Mouse (Mus musculus) kidney, postnatal 0 days (tissue): ENCODE results near the gene Sh2d1b2. TPM values are rescaled to one million over a fixed set of nuclear protein-coding genes. Genes with fewer than 3 reads are reported as not detected.
"Not testable (repeated sequence)": the region's sequence is repeated elsewhere in the genome, so short reads cannot be mapped to it uniquely, and the experiment has no call there.

Experiments used
- ATAC-seq: fragments of 200-750 bp; cut with Nextera tagmentation; replicated peaks from 2 replicates; pipeline ENCODE4 v1.8.0; 2017; ENCODE audit warnings: low read depth, moderate number of reproducible peaks, moderate TSS enrichment, moderate library complexity; ENCODE audit not compliant: low FRiP score
- DNase-seq: peaks from one replicate; pipeline ENCODE4 v3.0.0-alpha.2; 2016; ENCODE audit warnings: low spot score
- H3K27ac ChIP-seq: fragments of 300-500 bp; sonication (generic); 2 replicates; pipeline ENCODE4 v1.5.1; 2014; ENCODE audit warnings: mild to moderate bottlenecking
- H3K27me3 ChIP-seq: fragments of 300-500 bp; sonication (generic); 2 replicates; pipeline ENCODE4 v1.6.1; 2014; ENCODE audit warnings: low read length, mixed read lengths; ENCODE audit not compliant: insufficient read depth
- H3K36me3 ChIP-seq: fragments of 300-500 bp; sonication (generic); 2 replicates; pipeline ENCODE4 v1.6.1; 2014; ENCODE audit warnings: low read length, mixed read lengths; ENCODE audit not compliant: insufficient read depth
- H3K4me1 ChIP-seq: fragments of 300-500 bp; sonication (generic); replicated peaks from 2 replicates; pipeline ENCODE4 v1.6.1; 2014; ENCODE audit warnings: antibody characterized with exemption, low read length, mixed read lengths; ENCODE audit not compliant: insufficient read depth
- H3K4me2 ChIP-seq: fragments of 300-500 bp; sonication (generic); 2 replicates; pipeline ENCODE4 v1.6.1; 2014; ENCODE audit warnings: mild to moderate bottlenecking, low read length, moderate library complexity, mixed read lengths
- H3K4me3 ChIP-seq: fragments of 300-500 bp; sonication (generic); replicated peaks from 2 replicates; pipeline ENCODE4 v1.5.1; 2014; ENCODE audit warnings: low read depth, low read length
- H3K9ac ChIP-seq: fragments of 300-500 bp; sonication (generic); 2 replicates; pipeline ENCODE4 v1.6.1; 2014; ENCODE audit warnings: low read depth, low read length
- H3K9me3 ChIP-seq: fragments of 300-500 bp; sonication (generic); replicated peaks from 2 replicates; pipeline ENCODE4 v1.6.1; 2016; ENCODE audit warnings: low read length, inconsistent platforms, mixed read lengths
- CTCF ChIP-seq: IDR thresholded peaks from 2 replicates; pipeline ENCODE4 v1.5.1; 2016; ENCODE audit warnings: antibody characterized with exemption, low read depth, mild to moderate bottlenecking, moderate library complexity
- WGBS: fragments of 180-500 bp; shearing (Covaris S2); extraction: QIAGEN DNeasy Blood & Tissue Kit; methylation state at CpG from one replicate; pipeline ENCODE4 v1.1.7; 2014; 5-methylcytosine and 5-hydroxymethylcytosine counted together
- polyA plus RNA-seq: library from polyadenylated mRNA; unstranded; fragments of >200 nt; fragmentation: Nextera tagmentation; extraction: Ambion mirVana; gene quantifications from 2 replicates; pipeline ENCODE4 v1.2.1, GENCODE M21; 2015

Sh2d1b2 gene
- not detected in 2 replicates for polyA plus RNA-seq

- DNase-seq, H3K4me3 ChIP-seq, H3K9ac ChIP-seq, H3K9me3 ChIP-seq, H3K4me1 ChIP-seq, H3K36me3 ChIP-seq, H3K4me2 ChIP-seq, H3K27me3 ChIP-seq, H3K27ac ChIP-seq, ATAC-seq: not testable (repeated sequence)
- WGBS, result 57% methylated on average over 5 of the region's 6 CpGs
Observed at GRCm38 (mm10) chr1:170232688-170233087, at the start of gene Sh2d1b2. TSS of gene Sh2d1b2 (plus strand) at chr1:170232749.

DNA sequence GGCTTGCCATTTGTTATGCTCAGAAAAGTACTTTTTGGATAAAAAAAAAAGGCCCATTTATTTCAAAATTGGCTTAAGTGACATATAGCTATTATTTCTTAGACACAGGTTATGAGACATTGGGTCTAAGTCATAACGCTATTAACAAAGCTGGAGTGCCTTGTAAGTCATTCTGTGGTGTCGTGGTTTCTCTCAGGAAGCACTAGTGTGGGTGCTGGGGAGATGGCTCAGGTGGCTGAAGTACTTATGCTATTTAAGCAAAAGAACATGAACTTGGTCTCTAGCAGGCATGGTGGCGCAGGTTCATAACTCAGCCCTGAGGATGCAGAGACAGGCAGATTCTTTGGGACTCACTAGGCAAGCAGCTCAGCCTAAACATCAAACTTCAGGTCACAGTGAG is 47.4 kb upstream of the Sh2d1b2 start:
- Histone ChIP-seq H3K4me3 (no peak overlapping the region), H3K9me3 (no peaks in the 10 kb centered on the region), H3K9ac (no peak overlapping the region), H3K27ac (no peak overlapping the region), H3K4me2 (no peak overlapping the region), H3K4me1 (no peaks in the 10 kb centered on the region), H3K27me3 (no peaks in the 10 kb centered on the region), H3K36me3 (no peaks in the 10 kb centered on the region)
- TF ChIP-seq CTCF, result no peak
- WGBS, result 88% methylated on average over 3 of the region's 3 CpGs
- ATAC-seq, result no peak
- no peak for DNase-seq

GRCm38 (mm10) chr1:170186531-170186930 is 46.0 kb upstream of the Sh2d1b2 start:
- H3K36me3 ChIP-seq, result no peaks in the 10 kb centered on the region
- no peak overlapping the region for H3K27ac ChIP-seq
- H3K9ac ChIP-seq, result no peak overlapping the region
- H3K27me3 ChIP-seq, result no peaks in the 10 kb centered on the region
- H3K4me2 ChIP-seq, result no peak overlapping the region
- H3K9me3 ChIP-seq, result no peaks in the 10 kb centered on the region
- no peak for ATAC-seq
- DNase-seq, result no peak
- TF ChIP-seq CTCF, result no peak
- no peaks in the 10 kb centered on the region for H3K4me1 ChIP-seq
- no peak overlapping the region for H3K4me3 ChIP-seq
- WGBS, result 87% methylated on average over 5 of the region's 5 CpGs

DNA sequence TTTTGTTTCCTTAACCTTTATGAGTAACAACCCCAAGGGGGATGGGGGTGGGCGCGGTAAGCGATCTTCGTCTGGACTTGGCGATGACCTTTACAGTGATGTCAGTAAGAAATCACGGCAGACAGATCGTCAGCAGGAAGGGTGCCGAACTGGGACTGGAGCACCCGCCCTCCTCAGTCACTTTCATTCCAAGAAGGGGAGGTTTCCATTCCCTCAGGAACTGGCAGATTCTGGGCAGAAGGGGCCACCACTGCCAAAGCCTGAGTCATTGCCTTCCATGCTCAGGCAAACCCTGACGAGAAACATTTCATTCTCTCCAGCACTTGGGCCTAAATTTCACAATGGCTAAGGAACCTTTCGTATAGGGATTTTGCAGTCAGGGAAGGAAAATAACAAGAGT is 43.9 kb upstream of the Sh2d1b2 start:
- no peak for ATAC-seq
- Histone ChIP-seq H3K4me1 (no peaks in the 10 kb centered on the region), H3K27ac (no peak overlapping the region), H3K9ac (no peak overlapping the region), H3K9me3 (no peaks in the 10 kb centered on the region), H3K36me3 (peaks cover 11% of the 10 kb centered on the region), H3K4me3 (no peak overlapping the region), H3K4me2 (no peak overlapping the region; the same call in 1 of the 2 replicates), H3K27me3 (no peaks in the 10 kb centered on the region)
- 38% methylated on average over 11 of the region's 11 CpGs for WGBS
- peak; percentile 4 for DNase-seq
- no peak for TF ChIP-seq CTCF

- DNase-seq (no peak), ATAC-seq (no peak)
- Histone ChIP-seq H3K27me3 (no peaks in the 10 kb centered on the region), H3K4me1 (no peaks in the 10 kb centered on the region), H3K27ac (no peak overlapping the region), H3K4me3 (no peak overlapping the region), H3K36me3 (peaks cover 20% of the 10 kb centered on the region), H3K9ac (no peak overlapping the region), H3K9me3 (no peaks in the 10 kb centered on the region), H3K4me2 (no peak overlapping the region)
- no peak for TF ChIP-seq CTCF
- WGBS, result 56% methylated on average over 4 of the region's 4 CpGs
Observed at GRCm38 (mm10) chr1:170190225-170190624, 42.3 kb upstream of the Sh2d1b2 start.

DNA sequence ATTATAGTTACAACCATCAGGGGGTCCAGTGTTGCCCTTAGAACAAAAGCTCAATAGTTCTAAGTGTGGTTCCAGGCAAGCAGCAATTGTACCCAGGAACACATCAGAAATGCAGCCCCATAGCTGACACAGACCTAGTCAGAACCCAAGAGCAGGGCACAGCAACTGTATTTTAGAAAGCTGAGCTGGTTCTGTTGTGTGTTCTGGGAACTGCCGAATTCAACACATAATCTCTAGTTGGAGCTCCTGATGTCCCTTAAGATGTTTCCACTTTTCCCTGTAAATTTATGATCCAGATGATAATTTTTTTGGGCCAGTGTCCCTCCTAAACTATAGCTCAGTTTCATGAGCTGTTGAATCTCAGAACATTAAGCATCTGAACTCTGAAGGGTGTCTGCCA is 40.6 kb upstream of the Sh2d1b2 start:
- no peak for TF ChIP-seq CTCF
- Histone ChIP-seq H3K4me2 (no peak overlapping the region), H3K4me3 (no peak overlapping the region), H3K27ac (no peak overlapping the region), H3K27me3 (no peaks in the 10 kb centered on the region), H3K9me3 (no peaks in the 10 kb centered on the region), H3K4me1 (no peaks in the 10 kb centered on the region), H3K36me3 (peaks cover 28% of the 10 kb centered on the region), H3K9ac (no peak overlapping the region)
- DNase-seq (no peak), ATAC-seq (no peak)
- WGBS, result 93% methylated on average over 1 of the region's 1 CpGs

DNA sequence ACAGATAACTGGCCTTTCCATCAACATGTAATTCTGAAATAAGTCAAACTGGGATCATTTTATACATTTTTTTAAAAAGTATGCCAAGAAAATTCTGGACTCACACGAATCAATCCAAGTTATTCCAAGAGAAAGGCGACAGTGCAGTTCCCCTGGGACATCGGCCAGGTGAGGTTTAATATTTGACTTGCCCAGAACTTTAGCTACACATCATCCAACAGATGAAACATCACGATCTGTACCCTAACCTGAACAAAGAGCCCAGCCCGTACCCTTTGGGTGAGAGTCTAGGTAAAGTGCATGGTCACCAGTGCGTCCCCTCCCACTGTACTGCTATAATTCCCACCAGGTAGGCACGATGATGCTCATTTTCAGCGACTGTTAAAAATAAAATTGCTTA is 36.3 kb upstream of the Sh2d1b2 start:
- no peak overlapping the region for H3K4me3 ChIP-seq
- H3K9ac ChIP-seq, result no peak overlapping the region
- no peaks in the 10 kb centered on the region for H3K27me3 ChIP-seq
- no peak overlapping the region for H3K27ac ChIP-seq
- H3K4me1 ChIP-seq, result no peaks in the 10 kb centered on the region
- DNase-seq (no peak), ATAC-seq (no peak)
- H3K4me2 ChIP-seq, result no peak overlapping the region
- peaks cover 54% of the 10 kb centered on the region for H3K36me3 ChIP-seq
- WGBS, result 95% methylated on average over 8 of the region's 8 CpGs
- H3K9me3 ChIP-seq, result no peaks in the 10 kb centered on the region
- TF ChIP-seq CTCF, result no peak
